Mouse (Mus musculus) testis, adult 2 months (tissue): ENCODE measurements around the gene Hebp1.

Experiments
- CTCF ChIP-seq: fragments of 200-500 bp; IDR thresholded peaks from 2 replicates; pipeline ENCODE4 v1.5.1; 2012; ENCODE audit warnings: low read depth, mild to moderate bottlenecking, inconsistent platforms, low read length, moderate library complexity; ENCODE audit not compliant: control insufficient read depth, insufficient read depth, insufficient replicate concordance
- POLR2A ChIP-seq: fragments of 200-500 bp; IDR thresholded peaks from 2 replicates; pipeline ENCODE4 v1.6.1; 2012; ENCODE audit warnings: low read depth, mild to moderate bottlenecking, inconsistent platforms, low read length, moderate library complexity; ENCODE audit not compliant: control insufficient read depth

DNA sequence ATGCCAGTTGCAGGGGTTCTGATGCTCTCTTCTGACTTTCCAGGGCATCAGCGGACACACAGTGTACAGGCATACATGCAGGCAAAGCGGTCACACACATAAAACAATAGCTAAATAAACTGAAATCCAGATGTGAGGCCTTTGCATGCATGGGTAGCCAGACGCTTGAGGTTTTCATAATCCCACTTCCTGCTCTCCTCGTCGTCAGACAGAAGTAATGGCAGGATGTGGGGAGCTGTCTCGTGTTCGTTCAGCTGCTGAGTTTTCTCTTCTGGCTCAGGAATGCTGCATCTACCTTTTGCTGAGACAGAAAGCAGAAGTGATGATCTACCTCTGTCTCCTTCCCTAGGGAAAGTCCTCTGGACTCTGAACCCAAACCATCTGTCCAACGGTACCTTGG lies 20.5 kb upstream of the Hebp1 start:
- no peak for TF ChIP-seq CTCF
- no peak for TF ChIP-seq POLR2A
